Mouse (Mus musculus) kidney, embryonic 15.5 days (tissue): ENCODE results near the gene Otx1. TPM values are rescaled to one million over a fixed set of nuclear protein-coding genes. Genes with fewer than 3 reads are reported as not detected.

Experiments
- ATAC-seq: fragments of 200-750 bp; cut with Nextera tagmentation; replicated peaks from 2 replicates; pipeline ENCODE4 v1.8.0; 2017; ENCODE audit warnings: moderate TSS enrichment; ENCODE audit not compliant: low FRiP score
- H3K27ac ChIP-seq: fragments of 300-500 bp; sonication (generic); 2 replicates; pipeline ENCODE4 v1.5.1; 2015; ENCODE audit warnings: mild to moderate bottlenecking, inconsistent platforms
- H3K27me3 ChIP-seq: fragments of 300-500 bp; sonication (generic); 2 replicates; pipeline ENCODE4 v1.6.1; 2015; ENCODE audit warnings: inconsistent platforms
- H3K36me3 ChIP-seq: fragments of 300-500 bp; sonication (generic); 2 replicates; pipeline ENCODE4 v1.6.1; 2015; ENCODE audit warnings: inconsistent platforms
- H3K4me1 ChIP-seq: fragments of 300-500 bp; sonication (generic); 2 replicates; pipeline ENCODE4 v1.6.1; 2015; ENCODE audit warnings: inconsistent platforms
- H3K4me2 ChIP-seq: fragments of 300-500 bp; sonication (generic); 2 replicates; pipeline ENCODE4 v1.6.1; 2015; ENCODE audit warnings: moderate library complexity, mild to moderate bottlenecking, inconsistent platforms
- H3K4me3 ChIP-seq: fragments of 300-500 bp; sonication (generic); replicated peaks from 2 replicates; pipeline ENCODE4 v1.5.1; 2015; ENCODE audit warnings: mild to moderate bottlenecking, inconsistent platforms
- H3K9ac ChIP-seq: fragments of 300-500 bp; sonication (generic); 2 replicates; pipeline ENCODE4 v1.6.1; 2015; ENCODE audit warnings: mild to moderate bottlenecking, inconsistent platforms
- H3K9me3 ChIP-seq: fragments of 300-500 bp; sonication (generic); replicated peaks from 2 replicates; pipeline ENCODE4 v1.6.1; 2016; ENCODE audit warnings: inconsistent platforms
- WGBS: fragments of 180-500 bp; shearing (Covaris S2); methylation state at CpG from one replicate; pipeline ENCODE4 v1.1.7; 2015; ENCODE audit warnings: mixed read lengths; 5-methylcytosine and 5-hydroxymethylcytosine counted together
- polyA plus RNA-seq: library from polyadenylated mRNA; unstranded; fragments of >200 nt; fragmentation: Nextera tagmentation; extraction: Ambion mirVana; gene quantifications from 2 replicates; pipeline ENCODE4 v1.2.1, GENCODE M21; 2015

The Otx1 gene
- polyA plus RNA-seq, 1 experiment from 2014 or later: 0.14 TPM

DNA sequence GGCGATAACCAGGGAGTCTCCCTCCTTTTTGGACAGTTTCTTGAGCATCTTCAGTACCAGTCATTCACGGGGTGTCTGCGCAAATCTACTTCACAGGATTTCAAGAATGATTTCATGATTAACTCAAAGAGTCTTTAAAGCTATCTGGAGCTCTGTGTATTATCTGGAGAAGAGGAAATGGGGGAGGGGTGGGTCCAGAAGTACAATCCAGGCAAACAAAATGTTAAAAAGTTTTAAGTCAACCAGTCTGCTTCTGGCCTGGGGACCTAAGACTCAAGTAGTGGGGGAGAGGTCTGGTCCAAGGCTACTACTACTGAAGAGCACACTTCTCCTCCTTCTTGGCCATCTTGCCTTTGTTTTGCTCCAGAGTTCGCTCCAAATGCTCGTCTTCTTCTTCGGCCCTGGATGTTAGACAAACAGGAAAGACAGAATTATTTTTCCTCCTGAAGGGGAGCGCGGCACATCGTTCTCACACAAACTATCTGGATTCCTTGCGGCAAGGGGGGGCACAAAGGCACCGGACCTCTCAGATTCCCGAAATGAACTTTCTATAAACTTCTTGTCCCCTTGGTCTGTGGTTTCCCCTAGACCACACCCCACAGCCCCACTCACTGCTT lies 3.9 kb upstream of the Otx1 start:
- Histone ChIP-seq H3K4me2 (no peak overlapping the region), H3K9me3 (no peaks in the 10 kb centered on the region), H3K27ac (no peak overlapping the region), H3K9ac (no peak overlapping the region), H3K4me3 (no peak overlapping the region), H3K27me3 (peaks cover 88% of the 10 kb centered on the region), H3K36me3 (no peaks in the 10 kb centered on the region), H3K4me1 (peaks cover 37% of the 10 kb centered on the region)
- no peak for ATAC-seq
- 33% methylated on average over 12 of the region's 12 CpGs for WGBS

DNA sequence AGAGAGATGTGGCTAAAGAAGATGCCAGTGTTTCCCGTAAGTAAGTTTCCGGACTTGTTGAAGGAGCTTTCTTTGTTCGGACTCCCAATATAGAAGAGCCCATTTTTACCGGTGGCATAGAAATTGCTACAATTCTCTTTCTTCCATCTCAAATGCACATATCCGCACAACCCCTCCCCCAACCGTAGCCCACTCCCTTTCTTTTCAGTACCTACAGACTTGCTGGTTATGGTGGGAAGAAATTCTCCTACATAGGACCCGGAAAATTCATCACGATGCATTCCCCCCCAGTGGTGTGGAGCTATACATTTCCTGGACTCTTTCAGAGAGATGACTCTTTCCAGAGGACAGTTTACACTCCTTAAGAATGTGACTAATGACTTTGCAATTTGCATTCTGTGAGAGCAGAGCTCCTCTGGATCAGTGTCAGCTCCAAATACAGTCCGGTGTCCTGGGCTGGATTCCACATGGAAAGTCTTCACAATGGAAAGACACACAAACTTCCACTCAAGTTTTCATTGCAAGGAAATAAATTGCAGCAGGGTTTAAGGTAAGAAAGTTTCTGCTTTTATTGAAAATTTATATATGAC lies 2.7 kb upstream of the Otx1 start:
- Histone ChIP-seq H3K9me3 (no peaks in the 10 kb centered on the region), H3K36me3 (no peaks in the 10 kb centered on the region), H3K27me3 (peaks cover 90% of the 10 kb centered on the region), H3K4me2 (no peak overlapping the region), H3K27ac (no peak overlapping the region), H3K9ac (no peak overlapping the region), H3K4me1 (peaks cover 49% of the 10 kb centered on the region), H3K4me3 (no peak overlapping the region)
- 15% methylated on average over 9 of the region's 9 CpGs for WGBS
- ATAC-seq: no peak

DNA sequence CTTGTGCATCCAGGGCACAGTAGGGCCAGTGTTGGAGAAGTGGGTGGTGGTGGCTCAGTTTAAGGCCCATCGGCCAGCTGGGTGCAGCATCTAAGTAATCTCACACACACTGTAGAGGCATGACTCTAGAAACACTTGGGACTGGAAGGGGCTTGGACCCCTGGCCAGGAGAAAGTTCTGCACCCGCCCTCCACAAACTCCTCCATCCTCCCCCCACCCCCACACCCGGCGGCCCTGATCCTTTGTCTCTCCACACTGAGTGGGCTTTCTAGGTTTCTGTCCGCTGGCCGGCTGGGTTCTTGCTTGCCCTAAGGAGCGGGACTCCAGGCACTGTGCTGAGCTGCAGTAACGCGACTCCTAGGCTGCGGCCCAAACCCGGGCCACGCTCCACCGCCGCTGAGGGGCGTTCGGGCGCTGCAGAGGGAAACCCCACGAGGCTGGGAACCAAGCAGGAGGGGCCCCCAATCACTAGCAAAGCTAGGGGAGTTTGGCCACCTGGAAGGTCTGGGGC lies 1.7 kb upstream of the Otx1 start:
- peaks cover 52% of the 10 kb centered on the region for H3K4me1 ChIP-seq
- H3K4me2 ChIP-seq: peak overlapping the region; percentile 36
- WGBS: under 1% methylated on average over 18 of the region's 18 CpGs
- no peaks in the 10 kb centered on the region for H3K36me3 ChIP-seq
- ATAC-seq: peak; percentile 61; the same call in 1 of the 2 replicates
- no peak overlapping the region for H3K9ac ChIP-seq
- peaks cover 93% of the 10 kb centered on the region for H3K27me3 ChIP-seq
- 0 out of 2 replicates have a peak overlapping the region, but pooled peaks have one; percentile 9 for H3K4me3 ChIP-seq
- no peaks in the 10 kb centered on the region for H3K9me3 ChIP-seq
- H3K27ac ChIP-seq: no peak overlapping the region

DNA sequence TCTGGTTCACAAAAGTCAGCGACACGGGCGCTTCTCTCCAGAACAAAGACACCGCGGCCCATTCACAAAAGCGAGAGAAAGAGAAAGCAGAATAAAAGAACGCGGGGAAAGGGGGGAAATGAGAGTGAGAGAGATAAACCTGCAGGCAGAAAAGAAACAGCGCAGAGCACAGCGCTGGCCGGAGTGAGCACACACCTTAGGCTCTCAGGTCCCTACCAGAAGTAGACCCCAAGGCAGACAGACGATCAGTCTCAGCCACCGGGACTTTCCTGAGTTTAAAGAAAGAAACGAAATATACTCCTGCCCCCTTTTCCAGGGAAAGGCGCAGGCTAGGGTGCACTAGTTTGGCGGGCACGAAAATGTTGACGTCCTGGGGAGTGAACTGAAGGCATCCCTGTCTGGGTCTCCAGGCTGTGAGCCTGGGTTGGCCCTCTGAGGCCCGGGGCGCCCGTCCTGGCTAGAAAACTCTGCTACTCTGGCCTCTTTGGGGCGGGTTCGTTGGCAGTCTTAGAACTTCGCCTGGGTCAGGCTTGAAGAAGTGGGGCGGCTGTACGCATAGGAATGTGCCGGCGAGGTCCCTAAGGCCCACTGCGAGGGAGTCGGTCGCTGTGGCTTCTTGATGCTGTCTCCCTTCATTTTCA lies 764 bp upstream of the Otx1 start:
- Histone ChIP-seq H3K27ac (no peak overlapping the region), H3K9ac (no peak overlapping the region), H3K36me3 (no peaks in the 10 kb centered on the region), H3K4me2 (no peak overlapping the region), H3K4me3 (no peak overlapping the region), H3K27me3 (peaks cover 97% of the 10 kb centered on the region), H3K4me1 (peaks cover 53% of the 10 kb centered on the region), H3K9me3 (no peaks in the 10 kb centered on the region)
- ATAC-seq: no peak
- under 1% methylated on average over 31 of the region's 31 CpGs for WGBS

DNA sequence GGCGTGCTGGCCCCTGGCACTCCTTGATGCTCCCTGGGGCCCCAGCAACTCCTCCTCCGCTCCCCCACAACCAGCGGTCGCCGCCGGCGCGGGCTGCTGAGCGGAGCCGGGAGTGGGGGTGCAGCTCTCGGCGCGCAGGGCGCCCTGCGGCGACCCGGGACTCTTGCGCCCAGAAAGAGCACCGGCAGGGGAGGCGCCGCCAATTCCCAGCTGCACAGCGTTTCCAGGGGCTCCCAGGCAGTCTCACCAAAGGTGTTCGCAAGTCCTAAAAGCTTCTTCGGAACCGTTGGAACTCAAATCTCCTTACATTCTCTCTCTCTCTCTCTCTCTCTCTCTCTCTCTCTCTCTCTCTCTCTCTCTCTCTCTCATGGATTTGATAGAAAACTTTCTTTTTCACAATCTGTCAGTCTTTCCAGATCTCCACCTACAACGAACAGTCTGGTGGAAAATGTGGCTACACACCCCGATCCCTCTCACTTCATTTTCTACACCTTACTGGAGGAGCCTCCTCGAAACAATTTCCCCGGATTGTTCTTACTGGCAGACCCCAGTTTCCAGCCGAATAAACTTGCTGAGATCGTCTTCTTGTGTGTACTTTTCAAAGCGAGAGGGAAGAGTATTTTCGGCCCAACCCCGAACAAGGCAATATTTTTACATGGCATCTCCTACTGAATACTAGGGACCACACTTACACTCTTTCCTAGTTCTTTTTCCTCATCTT lies 475 bp downstream of the Otx1 start:
- no peak for ATAC-seq
- peak overlapping the region; percentile 32; the same call in 1 of the 2 replicates for H3K9ac ChIP-seq
- H3K27ac ChIP-seq: no peak overlapping the region
- no peaks in the 10 kb centered on the region for H3K9me3 ChIP-seq
- peaks cover 56% of the 10 kb centered on the region for H3K4me1 ChIP-seq
- WGBS: under 1% methylated on average over 34 of the region's 34 CpGs
- peaks cover 97% of the 10 kb centered on the region for H3K27me3 ChIP-seq
- H3K4me3 ChIP-seq: peak overlapping the region; percentile 49
- H3K36me3 ChIP-seq: no peaks in the 10 kb centered on the region
- peak overlapping the region; percentile 92 for H3K4me2 ChIP-seq

DNA sequence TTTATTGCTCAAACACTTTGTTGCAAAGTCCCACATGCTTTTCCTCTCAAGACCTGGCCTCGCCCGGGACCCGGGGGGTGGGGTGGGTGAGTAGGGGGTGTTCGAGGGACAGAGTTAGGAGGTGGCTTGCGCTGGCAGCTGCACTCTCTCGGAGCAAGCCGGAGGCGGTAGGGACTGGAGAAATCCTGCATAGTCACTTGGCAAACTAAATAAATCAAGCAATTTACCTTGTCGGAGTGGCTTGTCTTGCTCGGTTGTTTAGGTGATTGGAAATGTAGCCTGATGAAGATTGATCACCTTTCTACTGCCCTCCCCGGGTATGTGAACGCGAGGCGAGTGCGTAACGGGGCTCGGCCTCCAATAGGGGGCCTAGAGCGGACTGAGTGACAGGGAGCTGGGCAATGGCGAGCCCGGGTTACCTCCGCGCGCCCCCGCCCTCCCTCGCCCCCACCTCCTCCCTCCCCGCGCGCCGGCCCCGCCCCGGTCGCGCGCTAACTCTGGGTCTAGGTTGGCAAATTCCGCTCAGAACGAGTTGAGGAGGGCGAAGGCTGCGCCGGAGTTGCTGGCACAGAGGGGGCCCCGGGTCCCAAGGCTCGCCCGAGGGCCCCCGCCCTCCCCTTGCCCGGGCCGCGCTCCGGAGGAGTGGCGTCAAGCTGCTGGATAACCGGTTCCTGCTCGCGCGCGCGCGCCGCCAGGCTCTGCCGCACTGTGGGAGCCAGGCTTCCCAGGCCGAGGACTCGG lies 1.2 kb downstream of the Otx1 start:
- peak overlapping the region; percentile 32; the same call in 1 of the 2 replicates for H3K9ac ChIP-seq
- peaks cover 58% of the 10 kb centered on the region for H3K4me1 ChIP-seq
- peak overlapping the region; percentile 92 for H3K4me2 ChIP-seq
- no peak overlapping the region for H3K27ac ChIP-seq
- under 1% methylated on average over 54 of the region's 59 CpGs for WGBS
- H3K4me3 ChIP-seq: peak overlapping the region; percentile 49
- H3K27me3 ChIP-seq: peaks cover 97% of the 10 kb centered on the region
- no peaks in the 10 kb centered on the region for H3K36me3 ChIP-seq
- H3K9me3 ChIP-seq: no peaks in the 10 kb centered on the region
- ATAC-seq: peak; percentile 70

DNA sequence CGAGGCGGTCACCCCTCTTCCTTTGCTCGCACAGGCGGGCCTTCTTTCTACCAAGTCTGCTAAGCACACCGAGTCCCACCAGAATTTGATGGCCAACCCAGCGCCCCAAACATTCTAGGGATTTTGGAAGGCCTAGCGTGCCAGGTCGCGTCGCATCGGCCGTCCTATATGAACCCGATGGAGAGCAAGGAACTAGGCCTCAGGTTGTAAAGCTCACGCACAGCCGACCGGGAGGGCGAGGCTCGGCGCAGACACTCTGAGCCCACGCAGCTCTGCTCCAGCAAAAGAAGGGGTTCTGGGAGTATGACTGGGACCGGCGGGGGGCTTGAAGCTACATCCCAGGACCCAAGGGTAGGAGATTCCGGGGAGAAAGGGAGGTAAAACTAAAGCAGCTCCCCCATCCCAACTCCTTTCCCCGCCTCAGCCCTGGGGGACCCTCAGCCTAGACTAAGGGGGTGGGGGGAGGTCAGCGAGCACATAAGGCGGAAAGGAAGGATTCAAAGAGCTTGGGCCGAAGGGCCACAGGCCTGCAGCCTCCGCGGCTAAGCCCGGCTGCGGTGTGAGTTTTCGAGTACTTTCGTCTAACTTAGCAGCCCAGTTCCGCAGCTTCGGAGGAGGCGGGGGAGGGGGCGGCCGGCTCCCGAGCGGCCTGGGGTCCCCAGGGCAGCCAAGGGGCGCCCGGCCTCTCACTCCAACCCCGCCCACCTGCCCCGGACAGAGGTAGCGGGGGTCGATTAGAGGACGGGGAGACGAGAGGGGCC lies 2.2 kb downstream of the Otx1 start:
- Histone ChIP-seq H3K27ac (no peak overlapping the region), H3K9ac (0 out of 2 replicates have a peak overlapping the region, but pooled peaks have one; percentile 23), H3K4me2 (peak overlapping the region; percentile 92), H3K36me3 (no peaks in the 10 kb centered on the region), H3K27me3 (peaks cover 97% of the 10 kb centered on the region), H3K9me3 (no peaks in the 10 kb centered on the region), H3K4me1 (peaks cover 64% of the 10 kb centered on the region), H3K4me3 (peak overlapping the region; percentile 49)
- ATAC-seq: no peak
- 4% methylated on average over 48 of the region's 48 CpGs for WGBS

DNA sequence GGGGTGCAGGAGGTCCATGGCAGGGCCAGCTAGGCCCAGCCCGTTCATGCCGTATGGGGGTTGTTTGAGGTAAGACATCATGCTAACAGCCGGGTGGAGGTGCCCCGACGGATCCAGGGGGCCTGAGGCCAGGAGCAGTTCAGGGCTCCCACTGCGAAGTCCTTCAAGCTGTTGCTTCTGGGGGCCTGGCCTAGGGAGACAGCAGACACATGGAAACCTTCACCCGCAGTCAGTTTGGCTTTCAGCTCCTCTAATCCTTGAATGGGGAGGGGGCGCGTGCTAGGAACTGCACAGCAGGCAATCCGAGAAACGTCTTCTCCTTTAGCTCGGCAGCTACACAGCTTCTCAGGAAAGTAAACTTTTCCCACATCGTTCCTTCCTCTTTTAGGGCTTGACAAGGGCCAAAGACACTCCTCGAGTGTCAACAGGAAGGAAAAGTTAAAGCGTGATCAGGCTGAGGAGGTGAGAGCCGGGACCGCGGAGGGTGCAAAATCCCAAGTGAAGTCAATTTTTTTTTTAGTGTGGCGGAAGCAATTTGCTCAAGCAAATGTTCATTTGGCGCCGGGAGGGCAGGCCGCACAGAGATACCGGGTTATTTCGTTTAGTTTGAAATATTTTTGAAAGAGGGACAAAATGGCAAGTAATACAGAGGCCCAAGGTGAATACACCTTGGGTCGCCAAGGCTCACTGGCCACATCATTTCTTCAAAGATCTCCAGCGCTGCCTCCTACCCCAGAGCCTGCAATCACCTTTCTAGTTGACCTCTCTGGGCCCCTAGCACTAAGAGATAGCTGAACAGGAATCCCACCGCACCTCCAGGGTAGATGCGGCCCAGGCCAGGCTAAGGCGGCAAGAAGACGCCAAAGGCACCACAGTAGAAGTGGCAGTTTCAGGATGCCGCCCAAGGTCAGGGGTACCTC lies 3.0 kb downstream of the Otx1 start:
- no peaks in the 10 kb centered on the region for H3K9me3 ChIP-seq
- no peak overlapping the region for H3K4me2 ChIP-seq
- ATAC-seq: no peak

DNA sequence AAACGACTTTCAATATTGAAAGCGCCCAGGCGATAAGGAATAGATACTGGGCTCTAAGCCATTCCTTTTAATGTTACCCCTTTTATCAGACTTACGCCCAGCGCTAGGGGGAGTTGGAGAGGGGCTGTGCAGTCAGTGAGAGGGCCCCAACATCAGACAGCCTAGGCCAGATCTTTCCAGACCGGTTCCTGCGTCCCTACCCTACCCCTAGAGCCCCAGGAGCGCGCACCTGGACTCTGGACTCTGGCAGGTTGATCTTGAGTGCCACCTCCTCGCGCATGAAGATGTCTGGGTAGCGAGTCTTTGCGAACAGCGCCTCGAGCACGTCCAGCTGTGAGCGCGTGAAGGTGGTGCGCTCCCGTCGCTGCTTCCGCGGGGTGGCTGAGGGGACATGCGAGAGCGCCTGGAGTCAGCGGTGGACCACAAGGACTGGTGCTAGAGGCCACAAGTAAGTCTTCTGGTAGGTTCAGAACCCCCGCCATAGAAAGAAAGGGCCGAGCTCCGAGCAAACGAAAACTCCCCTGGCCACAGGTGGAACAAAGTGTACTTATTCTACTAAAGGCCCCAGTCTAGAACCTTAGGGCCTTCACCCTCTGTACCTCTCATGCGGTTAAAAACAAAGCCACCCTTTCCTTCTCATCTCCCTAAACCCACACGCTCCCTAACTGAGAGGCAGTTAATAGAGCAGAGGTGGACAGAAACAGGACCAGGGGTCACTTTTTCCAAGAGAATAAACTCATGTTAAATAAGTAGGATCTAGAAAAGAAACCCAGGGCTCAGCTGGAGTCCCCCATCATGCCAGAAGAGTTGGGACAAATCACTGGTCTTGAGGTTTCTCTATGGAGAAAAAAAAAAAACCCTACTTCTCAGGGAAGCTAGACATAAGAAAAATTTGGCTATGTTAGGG lies 4.3 kb downstream of the Otx1 start:
- H3K4me1 ChIP-seq: peaks cover 57% of the 10 kb centered on the region
- no peak for ATAC-seq
- no peaks in the 10 kb centered on the region for H3K36me3 ChIP-seq
- H3K9ac ChIP-seq: no peak overlapping the region
- H3K4me3 ChIP-seq: no peak overlapping the region
- no peaks in the 10 kb centered on the region for H3K9me3 ChIP-seq
- no peak overlapping the region for H3K27ac ChIP-seq
- 5% methylated on average over 32 of the region's 32 CpGs for WGBS
- H3K4me2 ChIP-seq: no peak overlapping the region
- peaks cover 99% of the 10 kb centered on the region for H3K27me3 ChIP-seq

More for the DNA sequence above, 3.0 kb downstream of the Otx1 start:
- Histone ChIP-seq H3K4me1 (peaks cover 62% of the 10 kb centered on the region), H3K4me3 (no peak overlapping the region), H3K9ac (no peak overlapping the region), H3K27me3 (peaks cover 99% of the 10 kb centered on the region), H3K27ac (no peak overlapping the region), H3K36me3 (no peaks in the 10 kb centered on the region)
- 6% methylated on average over 31 of the region's 31 CpGs for WGBS
